Mouse (Mus musculus): Measurements from ENCODE around the gene Dusp23. TPM values are rescaled to one million over a fixed set of nuclear protein-coding genes. Genes with fewer than 3 reads are reported as not detected.

The Dusp23 gene
- polyA plus RNA-seq, 1 experiment from 2014 or later: 5.3 TPM

DNA sequence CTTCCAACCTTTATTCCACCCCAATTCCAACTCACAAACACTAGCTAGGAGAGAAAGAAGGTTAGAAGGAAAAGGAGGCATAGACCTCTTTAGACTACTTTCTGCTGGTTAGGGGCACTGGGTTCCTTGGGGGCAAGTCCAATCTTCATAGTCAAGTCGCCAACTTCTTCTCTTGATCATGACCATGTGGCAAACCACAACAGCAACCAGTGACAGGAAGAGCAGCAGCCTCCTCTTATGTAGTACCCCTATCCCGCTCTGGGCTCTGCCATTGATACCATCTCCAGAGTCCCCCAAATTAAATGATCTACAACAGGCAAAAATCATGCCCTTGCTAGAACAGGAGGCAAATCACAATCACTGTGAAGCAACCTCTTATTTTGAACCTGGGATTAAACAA is 38.8 kb downstream of the Dusp23 start:
- WGBS (ENCODE audit: insufficient replicate concordance): 26% methylated on average over 2 of the region's 2 CpGs
- no peak overlapping the region for H3K4me2 ChIP-seq

DNA sequence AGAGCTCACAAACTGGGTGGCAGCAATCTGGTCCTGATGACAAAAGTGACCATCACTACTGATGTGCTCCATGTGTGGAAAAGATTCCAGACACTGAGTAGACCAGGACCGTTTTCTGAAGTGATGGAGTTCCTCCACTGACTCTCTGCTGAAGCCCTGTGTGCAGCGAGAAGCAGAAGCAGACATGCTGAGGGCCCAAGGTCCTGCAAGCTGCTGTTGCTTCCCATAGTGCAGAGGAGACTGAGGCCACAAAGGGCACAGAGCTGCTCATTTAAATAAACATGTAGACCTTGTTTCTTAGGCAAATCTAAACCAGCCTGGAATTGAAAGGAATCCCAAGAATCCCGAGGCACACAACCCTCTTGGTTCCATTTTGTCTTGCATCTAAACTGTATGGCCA is 39.4 kb downstream of the Dusp23 start:
- Histone ChIP-seq H3K4me3 (replicated peaks) (no peak overlapping the region), H3K4me1 (replicated peaks) (no peaks in the 10 kb centered on the region), H3K9ac (no peak overlapping the region), H3K36me3 (replicated peaks) (no peaks in the 10 kb centered on the region), H3K27me3 (no peaks in the 10 kb centered on the region), H3K9me3 (replicated peaks) (no peaks in the 10 kb centered on the region), H3K4me2 (no peak overlapping the region), H3K27ac (replicated peaks) (no peak overlapping the region)
- WGBS (ENCODE audit: insufficient replicate concordance): 47% methylated on average over 3 of the region's 3 CpGs
- ATAC-seq (ENCODE audit: insufficient read depth): no peak

More for the DNA sequence above, 38.8 kb downstream of the Dusp23 start:
- no peaks in the 10 kb centered on the region for H3K9me3 ChIP-seq (replicated peaks)
- H3K36me3 ChIP-seq (replicated peaks): no peaks in the 10 kb centered on the region
- no peak overlapping the region for H3K27ac ChIP-seq (replicated peaks)
- H3K4me3 ChIP-seq (replicated peaks): no peak overlapping the region
- no peak overlapping the region for H3K9ac ChIP-seq
- no peaks in the 10 kb centered on the region for H3K4me1 ChIP-seq (replicated peaks)
- no peaks in the 10 kb centered on the region for H3K27me3 ChIP-seq
- ATAC-seq (ENCODE audit: insufficient read depth): no peak

DNA sequence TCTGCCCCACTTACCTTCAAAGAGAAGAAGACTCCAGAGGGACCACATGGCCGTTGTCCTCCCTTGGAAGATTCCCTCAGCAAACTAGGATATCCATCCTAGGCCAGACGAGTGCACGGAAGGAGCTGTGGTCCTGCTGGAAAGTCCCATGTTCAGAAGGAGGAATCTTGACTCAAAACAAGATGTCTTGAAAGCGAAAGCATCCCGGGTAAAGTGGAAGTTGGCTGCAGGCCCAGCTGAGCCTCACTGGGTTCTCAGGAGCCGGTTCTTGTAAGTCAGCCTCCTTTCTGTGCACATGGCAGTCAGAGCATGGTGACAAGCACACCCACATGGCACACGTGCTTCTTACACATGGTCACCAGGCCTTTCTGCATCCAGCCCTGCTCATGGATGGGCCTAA is 42.4 kb downstream of the Dusp23 start, which contains the start of gene Slamf8:
Slamf8 (minus strand) TSS at position 184 of the 400 bp plus-strand sequence.
- ATAC-seq (ENCODE audit: insufficient read depth): no peak
- WGBS (ENCODE audit: insufficient replicate concordance): 58% methylated on average over 7 of the region's 7 CpGs
- no peak within 1 kb of the TSS for H3K4me3 ChIP-seq (replicated peaks)
- no peak within 1 kb of the TSS for H3K9ac ChIP-seq
- no peaks in the 10 kb centered on the region for H3K4me1 ChIP-seq (replicated peaks)
- H3K27ac ChIP-seq (replicated peaks): no peak within 1 kb of the TSS
- H3K4me2 ChIP-seq: no peak within 1 kb of the TSS
- no peaks in the 10 kb centered on the region for H3K9me3 ChIP-seq (replicated peaks)
- peaks cover 8% of the 10 kb centered on the region; the same call in 1 of the 2 replicates for H3K27me3 ChIP-seq
- H3K36me3 ChIP-seq (replicated peaks): no peaks in the 10 kb centered on the region

DNA sequence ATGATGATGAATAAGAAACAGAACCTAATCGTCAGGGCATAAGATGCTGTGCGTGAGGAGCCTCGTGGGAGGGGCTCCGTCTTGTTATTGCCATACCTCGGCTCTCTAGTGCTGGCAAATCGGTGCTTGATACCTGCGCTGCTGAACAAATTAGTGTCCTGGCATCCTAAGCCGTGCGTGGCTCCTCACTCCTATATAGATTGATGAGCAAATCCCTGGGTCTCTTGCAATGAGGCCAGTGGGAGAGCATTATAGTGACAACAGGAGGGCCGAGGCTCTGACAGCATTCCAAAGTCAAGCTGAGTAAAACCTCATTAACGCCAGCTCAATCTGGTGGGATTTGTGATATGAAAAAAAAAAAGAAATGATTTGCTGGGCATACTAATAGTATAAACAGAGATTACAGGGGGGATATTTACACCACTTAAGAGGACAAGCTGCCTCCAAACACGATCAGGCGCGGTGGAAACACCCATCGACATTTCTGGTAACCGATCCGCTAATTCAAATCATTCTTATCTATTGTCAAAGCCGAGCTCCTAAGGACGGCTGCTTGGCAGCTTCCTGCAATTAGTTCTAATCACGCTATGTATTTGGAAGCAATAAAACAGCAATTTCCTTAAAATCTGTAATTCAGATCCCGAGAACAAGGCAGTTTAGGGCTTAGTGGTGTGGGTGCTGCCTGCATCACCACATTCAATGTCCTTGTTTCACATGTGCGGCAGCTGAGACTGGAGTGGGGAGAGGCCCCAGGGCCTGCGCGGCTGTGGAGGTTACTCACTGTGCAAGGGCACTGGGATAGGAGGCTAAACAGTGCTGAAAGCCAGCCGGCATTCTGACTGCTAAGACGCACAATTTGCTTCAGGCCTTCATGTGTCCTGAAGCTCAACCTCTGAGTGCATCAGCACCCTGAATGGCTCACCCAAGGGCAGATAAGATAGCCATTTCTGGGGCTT is 46.9 kb downstream of the Dusp23 start:
- Histone ChIP-seq H3K27ac (replicated peaks) (no peak overlapping the region), H3K4me3 (replicated peaks) (no peak overlapping the region), H3K36me3 (replicated peaks) (no peaks in the 10 kb centered on the region), H3K4me1 (replicated peaks) (no peaks in the 10 kb centered on the region), H3K9me3 (replicated peaks) (no peaks in the 10 kb centered on the region), H3K27me3 (peaks cover 18% of the 10 kb centered on the region), H3K4me2 (no peak overlapping the region), H3K9ac (no peak overlapping the region)
- ATAC-seq (ENCODE audit: insufficient read depth): no peak
- 46% methylated on average over 26 of the region's 26 CpGs for WGBS (ENCODE audit: insufficient replicate concordance)

DNA sequence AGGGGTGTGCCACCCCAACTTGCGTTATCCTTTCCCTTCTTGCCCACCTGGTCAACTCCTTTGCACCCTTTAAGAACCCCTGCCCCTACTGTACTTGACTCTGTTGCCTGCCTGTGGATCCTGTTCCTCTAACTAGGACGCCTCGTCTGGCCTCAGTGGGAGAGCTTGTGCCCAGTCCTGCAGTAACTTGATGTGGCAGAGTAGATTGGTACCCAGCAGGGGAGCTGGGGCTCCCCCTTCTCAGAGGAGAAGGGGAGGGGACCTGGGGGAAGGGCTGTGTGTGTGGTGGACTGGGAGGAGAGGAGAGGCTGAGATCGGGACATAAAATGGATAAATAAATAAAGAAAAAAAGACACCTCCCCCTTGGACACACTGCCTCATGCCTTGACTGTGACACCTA is 47.7 kb downstream of the Dusp23 start:
- H3K4me2 ChIP-seq: no peak overlapping the region
- H3K9me3 ChIP-seq (replicated peaks): no peaks in the 10 kb centered on the region
- H3K36me3 ChIP-seq (replicated peaks): no peaks in the 10 kb centered on the region
- no peaks in the 10 kb centered on the region for H3K4me1 ChIP-seq (replicated peaks)
- ATAC-seq (ENCODE audit: insufficient read depth): no peak
- peaks cover 18% of the 10 kb centered on the region for H3K27me3 ChIP-seq
- no peak overlapping the region for H3K9ac ChIP-seq
- 48% methylated on average over 4 of the region's 4 CpGs for WGBS (ENCODE audit: insufficient replicate concordance)
- H3K4me3 ChIP-seq (replicated peaks): no peak overlapping the region
- H3K27ac ChIP-seq (replicated peaks): no peak overlapping the region

DNA sequence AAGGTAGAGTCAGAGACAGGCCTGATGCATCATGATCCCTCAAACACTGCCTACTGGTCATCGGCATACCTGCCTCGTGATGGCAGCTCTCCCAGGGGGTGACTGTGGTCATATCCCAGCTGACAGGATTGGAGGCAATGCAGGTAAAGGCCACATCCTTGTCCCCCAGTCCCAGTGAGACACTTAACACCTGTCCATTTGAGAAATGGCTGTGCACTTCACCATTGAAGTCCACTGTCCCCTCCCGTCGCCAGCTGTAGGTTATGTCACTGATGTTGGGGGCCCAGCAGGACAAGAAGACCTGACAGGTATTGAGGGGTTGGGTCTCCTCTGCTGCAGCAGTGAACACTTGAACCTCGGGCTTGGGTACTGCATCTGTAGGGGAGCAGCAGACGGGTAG is 48.5 kb downstream of the Dusp23 start:
- WGBS (ENCODE audit: insufficient replicate concordance): 59% methylated on average over 6 of the region's 6 CpGs
- no peaks in the 10 kb centered on the region for H3K36me3 ChIP-seq (replicated peaks)
- no peak overlapping the region for H3K9ac ChIP-seq
- no peak overlapping the region for H3K4me3 ChIP-seq (replicated peaks)
- H3K9me3 ChIP-seq (replicated peaks): no peaks in the 10 kb centered on the region
- H3K4me2 ChIP-seq: no peak overlapping the region
- H3K4me1 ChIP-seq (replicated peaks): no peaks in the 10 kb centered on the region
- H3K27ac ChIP-seq (replicated peaks): no peak overlapping the region
- ATAC-seq (ENCODE audit: insufficient read depth): no peak
- H3K27me3 ChIP-seq: peaks cover 18% of the 10 kb centered on the region

DNA sequence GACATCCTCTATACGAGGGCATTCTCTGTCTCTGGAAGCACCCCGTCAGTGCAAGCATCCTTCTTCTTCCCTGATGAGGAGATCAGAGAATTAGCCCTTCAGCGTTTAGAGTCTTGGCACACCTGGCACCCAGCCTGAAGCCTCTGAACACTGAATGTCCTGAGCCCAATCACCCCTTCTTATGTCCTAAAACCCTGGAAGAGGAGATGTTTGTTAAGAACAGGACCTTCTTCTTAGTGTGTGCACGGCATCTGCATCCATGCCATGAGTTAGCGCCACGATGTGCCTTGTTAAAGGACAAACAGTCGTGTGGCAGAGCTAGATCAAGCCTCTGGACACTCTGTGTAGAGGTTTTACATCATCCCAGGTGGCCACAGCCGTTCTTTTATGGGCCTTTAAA is 50.3 kb downstream of the Dusp23 start:
- H3K4me3 ChIP-seq (replicated peaks): no peak overlapping the region
- H3K9ac ChIP-seq: no peak overlapping the region
- no peaks in the 10 kb centered on the region for H3K36me3 ChIP-seq (replicated peaks)
- ATAC-seq (ENCODE audit: insufficient read depth): no peak
- H3K9me3 ChIP-seq (replicated peaks): no peaks in the 10 kb centered on the region
- H3K27me3 ChIP-seq: peaks cover 18% of the 10 kb centered on the region
- no peak overlapping the region for H3K4me2 ChIP-seq
- no peak overlapping the region for H3K27ac ChIP-seq (replicated peaks)
- 62% methylated on average over 8 of the region's 8 CpGs for WGBS (ENCODE audit: insufficient replicate concordance)
- H3K4me1 ChIP-seq (replicated peaks): no peaks in the 10 kb centered on the region

Other genes starting within 250 kb of the Dusp23 start
- 0.78 and 1.2 TPM in 2 replicates for gene Slamf9, start 157.6 kb downstream of the Dusp23 start, polyA plus RNA-seq (2015; fragmentation: Nextera tagmentation; extraction: Ambion mirVana)
- gene Igsf9, start 151.2 kb downstream of the Dusp23 start, polyA plus RNA-seq (2015; fragmentation: Nextera tagmentation; extraction: Ambion mirVana): 0.96 and 1.2 TPM in 2 replicates
- gene Tagln2, start 132.9 kb downstream of the Dusp23 start, polyA plus RNA-seq (2015; fragmentation: Nextera tagmentation; extraction: Ambion mirVana): 121 and 125 TPM in 2 replicates
- 0.29 and 0.43 TPM in 2 replicates for gene Cfap45, start 112.2 kb downstream of the Dusp23 start, polyA plus RNA-seq (2015; fragmentation: Nextera tagmentation; extraction: Ambion mirVana)
- gene Vsig8, start 77.0 kb downstream of the Dusp23 start, polyA plus RNA-seq (2015; fragmentation: Nextera tagmentation; extraction: Ambion mirVana): not detected in 2 replicates
- 0.10 and 0.33 TPM in 2 replicates for gene Slamf8, start 42.4 kb downstream of the Dusp23 start, polyA plus RNA-seq (2015; fragmentation: Nextera tagmentation; extraction: Ambion mirVana)
- 0.08 TPM in 1 of 2 replicates, not detected in the other for gene Fcrl6, start 30.4 kb downstream of the Dusp23 start, polyA plus RNA-seq (2015; fragmentation: Nextera tagmentation; extraction: Ambion mirVana)
- gene Crp, start 65.1 kb upstream of the Dusp23 start, polyA plus RNA-seq (2015; fragmentation: Nextera tagmentation; extraction: Ambion mirVana): 57.7 and 71.8 TPM in 2 replicates

Measured in liver, embryonic 15.5 days (tissue).